Mouse (Mus musculus): ENCODE data around the gene Gm7138. TPM values are rescaled to one million over a fixed set of nuclear protein-coding genes. Genes with fewer than 3 reads are reported as not detected.
"Not testable (repeated sequence)": the region's sequence is repeated elsewhere in the genome, so short reads cannot be mapped to it uniquely, and the experiment has no call there.

The Gm7138 gene
- total RNA-seq (2014; rRNA removed): not detected in 2 replicates
- polyA plus RNA-seq (2015; fragmentation: Nextera tagmentation; extraction: Ambion mirVana): not detected in 2 replicates

DNA sequence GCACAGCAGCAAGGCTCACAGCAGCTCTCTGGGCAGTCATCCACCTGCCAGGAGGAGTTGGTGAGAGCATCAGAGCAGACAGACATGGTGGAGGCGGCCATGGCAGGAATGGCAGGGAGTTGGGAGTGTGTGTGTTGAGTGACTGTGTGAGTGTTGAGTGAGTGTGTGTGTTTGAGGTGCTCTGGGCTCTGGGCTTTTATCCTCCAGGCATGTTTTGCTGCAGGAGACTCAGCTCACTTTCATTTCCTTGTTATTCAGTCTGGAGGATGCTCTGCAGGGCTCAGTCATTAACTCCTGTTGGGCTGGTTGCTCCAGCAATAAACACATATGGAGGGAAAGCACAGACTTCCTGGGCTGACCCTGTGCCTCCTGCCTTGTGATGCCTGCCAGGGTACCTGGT, at the start of gene Gm7138:
Gene Gm7138, minus strand, starts transcription at position 101 of the 400 bp plus-strand sequence.
- DNase-seq (ENCODE audit: low spot score); H3K36me3 ChIP-seq (ENCODE audit: insufficient read depth, low read length); H3K9me3 ChIP-seq (ENCODE audit: low read length); H3K4me1 ChIP-seq (ENCODE audit: insufficient read depth, low read length); ATAC-seq (ENCODE audit: low FRiP score); H3K4me2 ChIP-seq (ENCODE audit: low read depth, low read length, poor library complexity, severe bottlenecking); H3K27me3 ChIP-seq (ENCODE audit: insufficient read depth, low read length); H3K4me3 ChIP-seq (ENCODE audit: low read depth, low read length); H3K27ac ChIP-seq (ENCODE audit: low read depth, low read length); H3K9ac ChIP-seq (replicated peaks; ENCODE audit: low read length, poor library complexity, severe bottlenecking): not testable (repeated sequence)
- WGBS: 70% methylated on average over 1 of the region's 1 CpGs

DNA sequence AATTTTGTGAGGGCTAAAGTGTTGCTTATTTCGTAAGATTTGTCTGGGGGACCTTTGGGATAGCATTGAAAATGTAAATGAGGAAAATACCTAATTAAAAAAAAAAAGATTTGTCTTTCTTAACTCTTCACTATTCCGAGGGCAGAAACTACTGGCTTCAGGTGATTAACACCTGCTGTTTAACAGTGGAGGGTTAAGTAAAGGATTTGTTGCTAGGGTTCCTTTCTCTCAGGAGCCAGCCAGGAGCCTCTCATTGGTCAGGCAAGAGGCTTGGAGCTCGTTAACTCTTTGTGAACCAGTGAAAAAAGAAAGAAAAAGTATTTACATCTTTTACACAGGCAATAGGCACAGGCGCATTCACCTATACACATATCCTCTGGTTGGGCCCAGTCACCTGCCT, 42.5 kb upstream of the Gm7138 start:
- Histone ChIP-seq H3K4me2 (ENCODE audit: low read depth, low read length, poor library complexity, severe bottlenecking) (peak overlapping the region; percentile 20; the same call in 1 of the 2 replicates), H3K4me3 (ENCODE audit: low read depth, low read length) (no peak overlapping the region), H3K36me3 (ENCODE audit: insufficient read depth, low read length) (no peaks in the 10 kb centered on the region), H3K27me3 (ENCODE audit: insufficient read depth, low read length) (no peaks in the 10 kb centered on the region; the same call in 1 of the 2 replicates), H3K27ac (ENCODE audit: low read depth, low read length) (no peak overlapping the region), H3K9me3 (ENCODE audit: low read length) (no peaks in the 10 kb centered on the region), H3K4me1 (ENCODE audit: insufficient read depth, low read length) (no peaks in the 10 kb centered on the region), H3K9ac (replicated peaks; ENCODE audit: low read length, poor library complexity, severe bottlenecking) (no peak overlapping the region)
- no peak for TF ChIP-seq CTCF (IDR thresholded peaks at IDR 0.05)
- ATAC-seq (ENCODE audit: low FRiP score): 0 out of 2 replicates have a peak, but pooled peaks have one; percentile 66
- WGBS: 33% methylated on average over 4 of the region's 4 CpGs
- peak; percentile 16 for DNase-seq (ENCODE audit: low spot score)

DNA sequence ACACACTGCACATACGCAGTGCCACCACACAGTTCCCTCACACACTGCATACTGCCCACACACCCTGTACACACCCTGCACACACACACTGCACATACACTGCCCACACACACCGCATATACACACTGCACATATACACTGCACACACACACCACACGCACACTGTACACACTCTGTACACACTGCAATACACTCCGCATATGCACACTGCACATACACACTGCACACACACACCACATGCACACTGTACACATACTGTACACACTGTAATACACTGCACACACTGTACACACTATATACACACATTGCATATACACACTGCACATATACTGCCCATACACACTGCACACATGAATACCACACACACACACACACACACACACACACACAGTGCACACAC, 41.8 kb upstream of the Gm7138 start:
- WGBS: 98% methylated on average over 4 of the region's 4 CpGs
- Histone ChIP-seq H3K27me3 (ENCODE audit: insufficient read depth, low read length) (no peaks in the 10 kb centered on the region; the same call in 1 of the 2 replicates), H3K4me2 (ENCODE audit: low read depth, low read length, poor library complexity, severe bottlenecking) (no peak overlapping the region), H3K9ac (replicated peaks; ENCODE audit: low read length, poor library complexity, severe bottlenecking) (no peak overlapping the region), H3K4me3 (ENCODE audit: low read depth, low read length) (no peak overlapping the region), H3K9me3 (ENCODE audit: low read length) (no peaks in the 10 kb centered on the region), H3K27ac (ENCODE audit: low read depth, low read length) (no peak overlapping the region), H3K36me3 (ENCODE audit: insufficient read depth, low read length) (no peaks in the 10 kb centered on the region), H3K4me1 (ENCODE audit: insufficient read depth, low read length) (no peaks in the 10 kb centered on the region)
- no peak for TF ChIP-seq CTCF (IDR thresholded peaks at IDR 0.05)
- DNase-seq (ENCODE audit: low spot score): no peak
- peak; percentile 61 for ATAC-seq (ENCODE audit: low FRiP score)

DNA sequence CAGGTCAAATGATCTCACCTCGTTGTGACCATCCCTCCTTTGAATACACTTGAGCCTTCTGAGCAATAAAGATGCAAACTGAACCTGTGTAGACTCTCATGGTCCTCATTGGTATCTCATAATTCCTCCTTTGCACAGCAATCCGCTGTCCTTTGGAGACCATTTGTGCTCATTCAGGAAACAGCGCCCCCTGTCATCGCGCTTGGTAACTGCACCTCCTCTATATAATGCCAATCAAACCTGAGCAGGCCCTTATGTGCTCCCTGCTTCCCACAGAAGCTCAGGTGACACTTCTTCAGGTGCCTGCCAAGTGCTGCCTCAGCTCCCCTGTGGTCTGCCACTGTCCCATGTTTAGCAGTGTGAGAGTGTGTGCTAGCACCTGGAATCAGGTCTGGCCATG, 38.8 kb upstream of the Gm7138 start:
- H3K9ac ChIP-seq (replicated peaks; ENCODE audit: low read length, poor library complexity, severe bottlenecking): no peak overlapping the region
- H3K27me3 ChIP-seq (ENCODE audit: insufficient read depth, low read length): no peaks in the 10 kb centered on the region; the same call in 1 of the 2 replicates
- WGBS: 35% methylated on average over 5 of the region's 5 CpGs
- no peaks in the 10 kb centered on the region for H3K4me1 ChIP-seq (ENCODE audit: insufficient read depth, low read length)
- H3K4me3 ChIP-seq (ENCODE audit: low read depth, low read length): no peak overlapping the region
- DNase-seq (ENCODE audit: low spot score): peak; percentile 36
- TF ChIP-seq CTCF (IDR thresholded peaks at IDR 0.05): peak; percentile 73
- H3K27ac ChIP-seq (ENCODE audit: low read depth, low read length): no peak overlapping the region
- no peak for ATAC-seq (ENCODE audit: low FRiP score)
- H3K9me3 ChIP-seq (ENCODE audit: low read length): no peaks in the 10 kb centered on the region
- H3K4me2 ChIP-seq (ENCODE audit: low read depth, low read length, poor library complexity, severe bottlenecking): no peak overlapping the region
- no peaks in the 10 kb centered on the region for H3K36me3 ChIP-seq (ENCODE audit: insufficient read depth, low read length)

DNA sequence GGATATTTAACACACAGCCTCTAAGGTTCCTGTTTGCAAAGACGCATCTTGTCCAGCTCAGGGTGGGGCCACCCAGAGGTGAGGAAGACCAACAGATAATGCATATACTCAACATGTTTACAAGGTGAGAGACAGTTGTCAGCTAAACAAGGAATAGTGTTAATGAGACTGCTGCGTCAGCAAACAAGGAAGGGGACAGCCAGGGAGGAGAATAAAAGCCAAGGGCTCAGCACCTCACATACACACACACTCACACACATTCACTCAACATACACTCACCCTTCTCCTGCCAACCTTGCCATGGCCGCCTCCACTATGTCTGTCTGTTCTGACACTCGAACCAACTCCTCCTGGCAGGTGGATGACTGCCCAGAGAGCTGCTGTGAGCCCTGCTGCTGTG, 37.6 kb upstream of the Gm7138 start, which contains the start of gene Gm2696:
Gene Gm2696, plus strand, starts transcription at position 301 of the 400 bp plus-strand sequence.
- Histone ChIP-seq H3K36me3 (ENCODE audit: insufficient read depth, low read length) (no peaks in the 10 kb centered on the region), H3K27ac (ENCODE audit: low read depth, low read length) (no peak within 1 kb of the TSS), H3K27me3 (ENCODE audit: insufficient read depth, low read length) (no peaks in the 10 kb centered on the region; the same call in 1 of the 2 replicates)

DNA sequence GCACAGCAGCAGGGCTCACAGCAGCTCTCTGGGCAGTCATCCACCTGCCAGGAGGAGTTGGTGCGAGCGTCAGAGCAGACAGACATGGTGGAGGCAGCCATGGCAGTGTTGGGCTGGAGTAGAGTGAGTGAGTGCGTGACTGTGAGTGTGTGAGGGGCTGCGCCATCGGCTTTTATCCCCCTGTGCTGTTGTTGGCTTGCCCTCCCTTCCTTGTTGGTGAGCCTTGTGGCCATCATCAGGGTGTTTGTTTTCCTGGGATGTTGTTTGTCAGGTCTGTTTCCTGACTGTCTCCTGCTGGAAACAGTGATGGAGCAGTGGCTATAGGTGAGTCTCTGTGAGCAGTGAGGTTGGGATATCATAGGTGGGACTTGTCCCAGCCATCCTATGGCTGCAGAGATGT, 35.0 kb upstream of the Gm7138 start, which contains the start of gene Gm9507:
Gene Gm9507, minus strand, starts transcription at position 101 of the 400 bp plus-strand sequence.
- no peak for TF ChIP-seq CTCF (IDR thresholded peaks at IDR 0.05)
- Histone ChIP-seq H3K36me3 (ENCODE audit: insufficient read depth, low read length) (no peaks in the 10 kb centered on the region), H3K4me2 (ENCODE audit: low read depth, low read length, poor library complexity, severe bottlenecking) (no peak within 1 kb of the TSS), H3K27ac (ENCODE audit: low read depth, low read length) (no peak within 1 kb of the TSS), H3K9ac (replicated peaks; ENCODE audit: low read length, poor library complexity, severe bottlenecking) (no peak within 1 kb of the TSS), H3K4me3 (ENCODE audit: low read depth, low read length) (no peak within 1 kb of the TSS), H3K4me1 (ENCODE audit: insufficient read depth, low read length) (no peaks in the 10 kb centered on the region), H3K9me3 (ENCODE audit: low read length) (no peaks in the 10 kb centered on the region), H3K27me3 (ENCODE audit: insufficient read depth, low read length) (no peaks in the 10 kb centered on the region)
- ATAC-seq (ENCODE audit: low FRiP score): no peak
- 75% methylated on average over 5 of the region's 5 CpGs for WGBS
- no peak for DNase-seq (ENCODE audit: low spot score)

More for the DNA sequence above, 37.6 kb upstream of the Gm7138 start, which contains the start of gene Gm2696:
- WGBS: 55% methylated on average over 4 of the region's 4 CpGs
- H3K4me3 ChIP-seq (ENCODE audit: low read depth, low read length): no peak within 1 kb of the TSS
- no peak within 1 kb of the TSS for H3K9ac ChIP-seq (replicated peaks; ENCODE audit: low read length, poor library complexity, severe bottlenecking)
- H3K4me1 ChIP-seq (ENCODE audit: insufficient read depth, low read length): no peaks in the 10 kb centered on the region
- no peaks in the 10 kb centered on the region for H3K9me3 ChIP-seq (ENCODE audit: low read length)
- H3K4me2 ChIP-seq (ENCODE audit: low read depth, low read length, poor library complexity, severe bottlenecking): no peak within 1 kb of the TSS
- no peak for TF ChIP-seq CTCF (IDR thresholded peaks at IDR 0.05)
- DNase-seq (ENCODE audit: low spot score) (no peak), ATAC-seq (ENCODE audit: low FRiP score) (no peak)
